Mouse (Mus musculus) thymus, postnatal 14 days (tissue): ENCODE data around the gene Capn15.
A peak's percentile ranks its signal among the peaks of the same experiment; 100 is the strongest.

Experiments
- DNase-seq: peaks from one replicate; pipeline ENCODE4 v3.0.0; 2021

Gene Capn15

DNA sequence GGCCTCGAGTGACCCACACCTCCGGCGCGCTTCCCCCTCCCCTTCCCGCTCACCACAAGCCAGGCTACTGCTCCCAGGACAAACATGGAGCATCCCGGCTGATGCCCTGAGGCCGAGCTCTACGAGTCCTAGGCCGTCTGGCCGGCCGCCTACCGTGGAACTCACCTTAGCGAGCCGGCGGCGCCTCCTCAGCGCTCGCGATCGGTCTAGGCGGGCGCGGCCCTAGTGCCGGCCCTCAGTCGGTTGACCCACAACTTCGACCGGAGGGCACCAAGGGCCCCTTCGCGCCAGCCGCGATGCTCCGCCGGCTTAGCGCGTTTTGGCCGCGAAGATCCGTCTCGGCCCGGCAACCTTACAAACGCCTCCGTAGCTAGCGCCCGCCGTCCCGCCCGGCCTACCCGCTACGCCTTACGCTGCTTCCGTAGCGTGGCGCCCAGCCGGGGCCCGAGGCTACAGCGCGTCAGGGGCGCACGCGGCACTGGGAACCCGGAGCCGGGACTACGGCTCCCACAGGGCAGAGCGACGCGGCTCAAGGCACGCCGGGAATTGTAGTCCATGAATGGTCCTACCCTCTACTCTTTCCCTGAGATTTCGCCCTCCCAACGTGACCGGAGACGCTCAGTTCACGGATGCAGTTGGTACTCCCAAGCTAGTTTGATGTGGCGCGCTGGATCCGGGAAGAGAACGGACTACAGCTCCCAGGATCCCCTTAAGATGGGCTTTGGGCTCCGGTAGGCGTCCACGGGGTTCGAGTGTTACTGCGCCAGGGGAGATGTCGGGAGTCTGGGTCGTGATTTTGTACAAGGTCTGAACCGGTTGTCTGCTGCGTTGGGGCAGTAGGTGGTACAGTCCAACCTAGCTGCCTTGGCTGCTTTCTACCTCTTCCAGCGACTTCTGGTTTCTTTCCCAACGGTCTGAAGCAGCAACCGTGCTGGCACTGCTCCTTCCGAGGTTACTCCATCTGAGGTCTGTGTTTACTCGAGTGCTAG lies at the start of gene Capn15:
TSS of gene Capn15 (minus strand) at position 491 of the 989 bp plus-strand sequence.
- DNase-seq = peak; percentile 93

DNA sequence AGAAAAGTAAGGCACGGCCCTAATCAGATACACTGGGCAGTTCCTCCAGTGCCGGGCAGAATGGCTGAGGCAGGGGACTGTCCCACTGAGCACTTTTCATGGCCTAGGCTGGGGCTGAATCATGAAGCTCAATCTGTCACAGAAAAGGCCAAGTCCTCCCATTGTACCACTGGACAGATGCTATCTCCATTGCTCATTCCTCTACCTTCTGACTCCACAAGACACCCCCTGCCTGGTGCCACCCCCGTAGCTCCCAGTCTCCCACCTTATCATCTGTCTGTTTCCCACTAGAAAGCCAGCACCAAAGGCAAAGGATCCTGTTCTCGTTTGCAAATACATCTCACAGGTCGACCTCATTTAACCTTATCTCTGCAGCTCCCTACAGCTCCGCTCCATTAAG lies 46.4 kb upstream of the Capn15 start:
- no peak for DNase-seq

DNA sequence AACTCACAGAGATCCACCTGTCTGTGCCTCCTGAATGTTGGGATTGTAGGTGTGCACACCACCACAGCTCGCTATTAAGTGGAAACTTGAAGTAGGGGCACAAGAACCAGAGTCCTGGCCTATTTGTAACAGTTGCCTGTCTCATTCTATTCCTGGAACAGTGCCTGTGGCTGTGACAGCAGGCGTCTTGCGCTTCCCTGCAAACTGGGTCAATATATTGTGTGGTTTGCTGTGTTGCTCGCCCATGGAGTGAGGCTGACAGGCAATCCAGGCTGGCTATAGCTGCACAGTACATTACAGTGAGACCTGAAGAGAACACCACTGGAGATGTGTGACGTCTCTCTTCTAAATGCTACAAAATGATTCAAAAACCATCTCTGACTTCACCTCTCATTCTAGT lies 46.0 kb upstream of the Capn15 start:
- DNase-seq = no peak

DNA sequence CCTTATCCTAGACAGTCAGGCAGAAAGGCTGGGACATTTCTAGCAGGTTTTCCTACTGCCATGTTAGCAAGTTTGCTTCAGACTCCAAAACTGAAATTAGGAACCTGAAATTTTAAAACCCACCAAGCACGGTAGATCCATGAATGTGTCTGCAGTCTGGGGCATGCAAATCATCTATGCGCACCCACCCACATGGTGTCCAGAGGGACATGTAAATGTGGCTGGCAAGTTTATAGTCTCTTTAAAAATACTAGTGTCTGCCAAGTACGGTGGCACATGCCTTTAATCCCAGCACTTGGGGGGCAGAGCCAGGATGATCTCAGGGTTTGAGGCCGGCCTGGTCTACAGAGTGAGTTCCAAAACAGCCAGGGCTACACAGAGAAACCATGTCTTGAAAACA lies 42.7 kb upstream of the Capn15 start:
- no peak for DNase-seq

DNA sequence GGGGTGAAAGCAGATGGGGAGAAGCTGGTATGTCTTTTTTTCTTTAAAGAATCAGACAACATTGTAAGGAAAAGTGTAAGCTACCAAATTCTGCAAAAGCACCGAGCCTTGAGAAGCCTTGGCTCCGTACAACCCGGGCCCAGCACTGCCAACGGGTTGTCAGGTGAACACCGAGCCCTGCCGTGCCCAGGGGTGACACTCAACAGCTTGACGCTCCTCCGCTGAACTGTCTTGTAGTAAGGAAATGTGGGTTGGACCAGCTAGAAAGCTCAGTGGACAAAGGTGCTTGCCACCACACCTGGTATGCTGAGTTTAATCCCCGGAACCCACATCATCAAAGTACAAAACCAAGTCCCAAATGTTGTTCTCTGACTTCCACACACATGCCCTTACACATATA lies 39.1 kb upstream of the Capn15 start:
- no peak for DNase-seq

DNA sequence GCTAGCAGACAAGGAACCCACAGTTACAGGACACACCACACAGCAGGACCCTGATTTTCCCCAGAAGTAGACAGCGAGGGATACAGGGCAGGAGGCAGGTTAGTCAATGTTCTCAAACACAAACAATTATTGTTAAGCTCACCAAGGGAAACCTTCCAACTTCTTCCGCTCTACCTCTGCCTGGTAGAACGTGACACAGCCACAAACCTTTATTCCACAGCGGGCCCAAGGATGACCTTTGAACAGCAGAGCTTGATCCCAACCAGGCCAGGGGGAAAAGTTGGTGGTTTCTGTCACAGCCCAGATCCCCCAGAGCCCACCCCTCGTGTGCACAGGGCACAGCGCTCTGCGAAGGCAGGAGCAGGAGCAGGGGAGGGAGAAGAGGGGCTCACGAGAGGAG lies 38.4 kb upstream of the Capn15 start:
- DNase-seq = no peak

DNA sequence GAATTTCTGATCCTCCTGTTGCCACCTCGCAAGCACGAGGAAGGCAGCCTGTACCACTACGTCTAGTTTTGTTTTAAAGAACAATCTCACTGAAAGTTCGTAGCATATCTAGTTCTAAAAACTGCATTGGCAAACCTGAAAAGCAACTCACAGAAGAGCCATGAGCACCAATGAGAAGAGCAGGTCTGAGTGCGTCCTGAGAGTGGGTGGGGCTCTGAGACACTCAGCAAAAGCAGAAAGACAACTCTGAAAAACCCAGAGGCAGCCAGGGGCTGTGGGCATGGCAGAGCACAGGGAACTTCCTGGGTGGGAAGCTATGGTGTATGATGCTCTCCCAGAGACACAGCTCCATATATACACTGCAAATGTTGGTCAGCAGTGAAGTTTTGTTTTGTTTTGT lies 37.6 kb upstream of the Capn15 start:
- DNase-seq = no peak

DNA sequence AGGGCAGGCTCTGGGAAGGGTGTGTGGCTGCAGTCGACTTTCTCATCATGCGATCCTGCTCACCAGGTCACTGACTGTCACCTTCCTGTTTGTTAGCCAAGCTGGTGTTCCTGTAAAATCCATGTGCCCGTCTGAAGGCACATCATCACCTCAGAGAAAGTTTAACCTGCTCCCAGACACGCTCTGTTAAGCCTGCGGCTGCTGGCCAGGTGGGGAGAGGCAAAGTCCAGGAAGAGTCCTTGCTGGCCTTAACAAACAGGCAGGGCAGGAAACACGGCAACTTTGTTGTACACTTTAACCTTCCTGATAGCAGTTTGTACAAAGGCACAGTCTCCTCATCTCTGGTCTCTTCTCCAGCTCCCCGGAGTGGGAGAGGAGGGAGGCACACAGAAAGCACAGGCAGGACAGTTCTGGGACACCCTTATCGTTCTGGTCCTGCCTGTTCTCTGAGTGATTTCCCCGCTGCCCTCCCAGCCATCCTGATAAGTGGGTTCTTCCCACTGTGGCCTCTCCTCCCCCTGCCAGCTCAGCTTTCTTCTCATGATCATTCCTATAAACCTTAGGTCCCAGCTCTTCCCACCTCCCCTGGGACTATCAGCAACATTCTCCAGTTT lies 36.2 kb upstream of the Capn15 start:
- DNase-seq = no peak

DNA sequence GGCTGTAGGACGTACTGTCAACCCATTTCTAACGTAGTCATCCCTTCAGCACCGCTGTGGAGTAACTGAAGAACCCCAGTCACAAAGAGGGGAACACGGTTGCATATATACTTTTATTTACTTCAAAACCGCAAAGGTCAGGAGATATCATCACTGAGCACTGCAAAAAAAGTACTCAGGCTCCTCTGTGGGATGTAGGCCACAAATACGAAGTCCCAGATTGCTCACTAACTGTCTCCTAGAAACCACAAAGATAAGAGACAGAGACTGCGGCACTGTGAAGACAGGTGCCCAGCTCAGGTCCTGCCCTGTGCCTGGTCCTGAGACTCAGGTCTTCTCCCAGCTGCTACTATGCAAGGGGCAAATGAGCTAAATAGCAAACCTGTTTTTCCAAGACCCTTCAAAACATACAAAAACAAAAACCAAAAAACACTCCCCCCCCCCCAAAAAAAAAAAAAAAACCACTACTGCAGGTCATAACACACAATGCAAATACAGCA lies 35.3 kb upstream of the Capn15 start:
- DNase-seq = no peak

DNA sequence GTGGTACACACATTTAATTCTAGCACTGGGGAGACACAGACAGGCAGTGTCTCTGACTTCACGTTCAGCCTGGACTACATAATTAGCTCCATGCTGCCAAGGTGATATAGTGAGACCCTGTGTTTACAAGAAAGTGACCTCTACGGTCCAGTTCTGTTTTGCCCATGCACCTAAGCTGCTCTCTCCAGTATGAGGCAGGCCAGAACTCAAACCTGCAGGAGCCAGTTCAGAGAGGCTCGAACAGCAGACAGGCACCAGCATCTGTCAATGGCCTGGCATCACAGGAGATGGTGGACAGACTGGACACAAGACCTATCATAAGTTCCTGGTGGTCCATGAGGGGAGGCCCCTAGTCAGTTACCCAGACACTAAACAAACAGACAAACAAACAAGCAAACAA lies 32.8 kb upstream of the Capn15 start:
- DNase-seq = no peak

DNA sequence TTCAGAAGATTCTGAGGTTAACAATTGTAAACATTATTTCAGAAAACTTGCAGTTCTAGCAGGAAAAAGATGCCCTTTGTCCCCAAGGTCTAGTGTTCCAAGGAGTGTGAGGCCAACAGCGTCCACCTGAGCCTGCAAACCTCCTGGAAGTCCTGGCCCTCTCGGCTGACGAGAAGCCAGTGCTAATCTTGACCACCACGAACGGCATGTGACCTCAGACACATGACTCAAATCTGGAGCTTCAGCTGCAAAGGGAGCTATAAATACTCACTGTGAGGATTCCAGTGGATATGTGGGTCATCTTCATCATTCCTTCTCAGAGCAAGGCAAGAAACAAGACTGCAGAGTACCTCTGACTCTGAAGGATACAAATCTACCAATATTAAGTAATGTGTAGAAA lies 32.4 kb upstream of the Capn15 start:
- no peak for DNase-seq

DNA sequence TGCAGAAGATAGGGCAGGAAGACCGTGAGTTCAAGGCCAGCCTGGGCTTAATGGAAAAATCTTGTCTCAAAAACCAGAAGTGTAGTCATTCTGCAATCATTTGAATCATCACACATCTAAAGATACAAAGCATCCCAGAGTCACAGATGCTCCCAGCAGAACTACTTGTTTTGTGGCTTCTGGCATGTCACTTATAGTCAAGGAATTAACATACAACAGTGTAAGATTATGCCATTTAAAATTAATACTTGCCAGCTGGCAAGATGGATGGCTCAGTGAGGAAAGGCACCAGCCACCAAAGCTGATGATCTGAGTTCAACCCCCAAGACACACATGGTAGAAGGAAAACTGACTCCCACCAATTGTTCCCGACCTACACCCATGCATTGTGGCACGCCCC lies 31.4 kb upstream of the Capn15 start:
- DNase-seq = no peak

DNA sequence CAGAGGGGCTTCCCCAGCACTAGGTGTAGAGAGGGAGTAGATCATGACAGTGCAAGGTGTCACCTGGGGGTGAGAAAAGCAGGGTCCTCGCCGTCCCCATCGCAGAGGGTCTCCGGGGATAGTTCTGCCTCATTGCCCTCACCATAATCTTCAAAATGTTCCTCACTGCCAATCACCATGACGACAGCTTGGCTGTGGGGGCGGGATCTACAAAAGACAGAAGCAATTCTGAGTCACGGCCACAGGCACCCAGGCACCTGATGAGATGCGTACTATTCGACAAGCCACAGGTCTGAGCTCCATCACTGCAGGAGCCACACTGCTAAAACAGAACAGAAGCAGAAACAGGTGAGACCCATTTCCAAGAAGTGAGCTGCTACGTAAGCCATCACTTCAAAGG lies 28.1 kb upstream of the Capn15 start:
- DNase-seq = no peak

DNA sequence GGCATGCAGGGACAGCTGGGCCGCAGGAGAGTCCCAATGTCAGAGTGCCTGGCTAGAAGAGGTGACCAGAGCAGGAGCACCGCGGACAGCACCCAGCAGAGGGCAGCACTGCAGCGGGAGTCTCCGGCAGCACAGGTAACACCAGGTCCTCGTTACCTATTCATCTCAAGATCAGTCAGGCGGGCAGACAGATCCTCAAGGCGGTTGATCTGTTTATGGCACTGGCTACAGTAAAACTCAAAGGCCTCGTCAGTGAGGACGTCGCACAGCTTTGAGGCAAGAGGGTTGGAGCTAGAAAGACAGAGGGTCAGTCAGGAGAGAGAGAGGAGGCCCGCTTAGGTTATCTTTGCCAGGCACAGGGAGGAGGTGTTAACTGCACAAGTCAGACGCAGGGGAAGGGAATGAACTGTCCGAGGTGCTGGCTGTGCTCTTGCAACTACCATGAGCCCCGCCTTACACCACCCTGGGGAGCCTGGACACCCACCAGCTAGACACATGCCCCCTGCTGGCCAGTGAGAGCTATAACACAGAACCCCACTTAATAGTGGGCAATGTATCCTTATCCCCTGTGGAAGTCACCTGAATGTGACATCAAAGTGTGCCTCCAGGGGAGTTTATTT lies 26.4 kb upstream of the Capn15 start:
- DNase-seq = peak; percentile 82

DNA sequence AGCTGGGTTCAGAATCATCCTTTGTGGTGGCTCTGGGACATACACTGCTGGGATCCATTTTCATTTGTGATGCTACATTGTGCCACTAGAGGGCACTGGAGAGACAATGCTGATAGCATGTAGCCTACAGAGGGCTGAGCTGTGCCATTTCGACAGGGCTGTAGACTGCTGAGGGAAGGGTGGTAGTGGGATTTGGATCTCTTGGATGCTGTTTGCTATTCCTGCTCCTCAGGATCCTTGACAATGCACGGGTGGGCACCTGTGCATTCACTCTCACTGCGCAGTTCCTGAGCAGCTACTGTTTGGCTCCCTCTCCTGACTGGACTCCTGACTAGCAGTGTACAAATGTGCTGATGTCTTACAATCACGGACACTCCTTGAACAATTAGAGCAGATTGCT lies 23.9 kb upstream of the Capn15 start:
- peak; percentile 81 for DNase-seq

DNA sequence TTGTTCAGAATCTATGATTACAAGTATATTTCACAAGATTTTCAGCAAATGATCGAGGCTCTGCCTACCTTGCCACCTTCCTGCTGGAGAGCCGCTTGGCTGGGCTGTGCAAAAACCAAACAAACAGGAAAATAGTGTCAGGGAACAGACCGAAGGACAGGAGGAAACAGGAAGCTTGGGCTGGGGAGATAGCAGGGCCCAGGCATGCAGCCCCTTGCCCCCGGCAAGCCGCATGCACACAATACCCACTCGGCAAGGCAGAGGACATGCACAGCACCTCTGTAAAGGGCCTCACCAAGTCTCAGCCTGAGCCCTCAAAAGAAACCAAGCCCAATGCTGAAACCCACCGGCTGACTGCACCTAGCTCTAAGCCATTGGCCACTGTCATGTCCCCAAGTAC lies 23.2 kb upstream of the Capn15 start:
- no peak for DNase-seq

DNA sequence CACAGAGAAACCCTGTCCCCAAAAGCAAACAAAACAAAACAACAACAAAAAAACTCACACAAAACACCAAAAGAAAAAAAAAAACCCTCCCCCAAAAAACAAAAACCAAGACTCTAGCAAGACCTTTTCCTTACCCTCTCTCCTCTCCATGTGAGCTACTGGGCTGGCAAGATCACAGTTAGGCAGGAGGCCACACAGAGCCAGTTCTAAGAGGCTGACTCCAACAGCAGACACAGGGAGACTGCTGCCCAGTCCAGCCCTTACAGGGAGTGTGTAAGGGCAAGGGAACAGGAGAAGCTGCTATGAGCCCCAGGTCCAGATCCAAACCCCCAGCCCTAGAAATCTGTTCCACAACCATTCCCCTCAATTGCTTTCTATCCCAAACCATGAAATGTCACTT lies 22.7 kb upstream of the Capn15 start:
- no peak for DNase-seq

DNA sequence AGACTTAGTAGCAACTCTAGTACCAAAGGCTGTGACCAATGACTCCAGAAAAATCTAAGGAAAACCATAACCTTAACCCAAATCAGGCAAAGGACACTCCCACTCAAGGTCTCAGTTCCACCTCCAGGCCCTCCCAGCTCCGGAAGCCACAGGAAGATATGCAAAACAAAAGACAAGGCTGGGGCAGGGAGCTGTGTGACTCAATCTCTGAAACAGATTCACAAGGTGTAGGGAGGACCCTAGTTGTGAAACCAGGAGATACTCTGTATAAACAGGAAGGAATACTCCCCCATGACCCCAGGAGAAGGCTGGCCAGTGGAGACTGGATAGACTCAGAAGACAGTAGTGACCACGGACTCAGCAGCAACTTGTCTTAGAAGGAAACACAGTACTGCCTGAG lies 22.1 kb upstream of the Capn15 start:
- no peak for DNase-seq

DNA sequence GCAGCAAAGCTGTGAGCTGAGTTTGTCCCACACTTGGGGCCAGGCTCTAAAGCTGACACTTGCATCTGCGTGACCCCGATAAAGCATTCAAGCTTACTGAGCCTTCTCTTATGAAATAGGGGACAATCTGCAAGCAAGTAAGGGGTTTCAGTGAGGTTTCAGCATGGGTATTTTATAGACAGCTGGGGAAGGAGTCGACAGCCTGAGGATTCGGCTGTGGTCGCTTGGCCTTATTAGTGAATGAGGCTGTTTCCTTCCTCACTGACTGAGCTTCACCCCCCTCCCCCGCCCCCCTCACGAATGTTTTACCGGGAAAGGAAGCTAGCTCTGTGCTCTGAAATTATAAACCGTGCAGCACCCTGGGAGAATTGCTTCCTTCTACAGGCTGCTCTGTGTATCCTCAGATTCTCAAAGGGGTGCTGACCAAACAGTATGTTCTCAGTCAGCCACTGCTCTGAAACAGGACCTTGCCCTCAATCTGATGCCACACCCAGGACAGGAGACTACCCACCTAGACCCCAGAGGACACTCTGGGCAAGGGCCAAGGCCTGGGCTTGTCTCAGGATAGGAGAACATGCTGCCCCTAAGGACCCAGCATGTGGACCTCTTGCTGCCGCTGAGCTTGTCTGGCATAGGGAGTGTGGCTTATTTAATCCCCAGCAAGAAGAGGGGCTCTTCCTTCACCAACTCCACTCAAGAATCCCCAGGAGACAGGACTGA lies 20.3 kb upstream of the Capn15 start:
- no peak for DNase-seq

DNA sequence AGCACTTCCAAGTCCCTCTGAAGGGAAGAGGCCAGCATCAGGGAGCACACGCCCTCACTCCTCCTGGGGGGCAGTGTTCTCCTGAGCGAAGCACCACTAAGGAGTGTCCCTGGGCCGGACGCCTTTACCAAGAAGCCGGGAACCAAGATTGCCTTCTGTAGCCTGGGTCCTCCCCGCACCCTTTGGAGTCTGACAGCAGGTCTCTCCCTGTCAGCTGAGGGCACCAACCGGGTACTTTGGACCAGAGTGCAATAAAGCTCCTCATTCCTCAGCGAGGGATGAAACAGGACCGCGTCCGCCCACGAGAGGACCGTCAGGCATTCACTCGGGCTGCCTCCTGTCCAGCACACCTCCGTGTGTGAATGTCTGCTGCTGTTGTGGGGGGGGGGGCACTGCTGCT lies 19.1 kb upstream of the Capn15 start:
- DNase-seq = no peak

DNA sequence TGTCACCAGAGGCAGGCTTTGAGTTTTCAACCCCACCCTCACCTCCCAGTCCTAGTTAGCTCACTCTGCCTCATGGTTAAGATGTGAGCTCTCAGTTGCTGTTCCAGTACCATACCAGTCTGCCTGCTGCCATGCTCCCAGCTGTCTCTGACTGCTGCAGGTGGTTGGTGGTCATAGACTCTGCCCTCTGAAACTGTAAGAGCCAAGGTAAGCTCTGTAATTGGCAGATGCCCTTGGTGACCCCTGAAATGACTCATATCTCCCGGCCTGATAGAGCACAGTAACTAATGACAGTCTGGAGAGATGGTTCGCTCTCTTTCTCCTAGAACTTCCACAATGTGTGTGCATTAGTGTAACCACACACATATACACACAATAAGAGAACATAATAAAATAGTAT lies 18.3 kb upstream of the Capn15 start:
- DNase-seq = no peak

DNA sequence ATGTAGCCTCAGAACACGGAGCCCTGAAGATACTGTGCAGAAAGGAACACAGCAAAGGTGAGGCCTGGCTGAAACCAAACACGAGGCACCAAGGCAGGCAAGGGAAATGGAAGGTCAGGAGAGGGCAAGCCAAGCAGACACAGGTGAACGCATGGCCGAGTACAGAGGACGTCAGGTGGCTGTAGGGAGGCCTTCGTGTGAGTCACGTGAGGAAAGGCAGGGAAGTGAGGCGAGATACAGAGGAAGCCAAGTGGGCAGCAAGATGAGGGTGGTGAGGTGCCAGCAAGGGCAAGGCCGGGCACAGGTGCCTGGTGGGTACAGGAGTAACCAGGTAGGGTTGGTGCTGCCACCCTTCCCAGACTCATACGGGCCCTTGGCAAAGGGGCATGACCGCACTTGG lies 12.8 kb upstream of the Capn15 start:
- DNase-seq = no peak

DNA sequence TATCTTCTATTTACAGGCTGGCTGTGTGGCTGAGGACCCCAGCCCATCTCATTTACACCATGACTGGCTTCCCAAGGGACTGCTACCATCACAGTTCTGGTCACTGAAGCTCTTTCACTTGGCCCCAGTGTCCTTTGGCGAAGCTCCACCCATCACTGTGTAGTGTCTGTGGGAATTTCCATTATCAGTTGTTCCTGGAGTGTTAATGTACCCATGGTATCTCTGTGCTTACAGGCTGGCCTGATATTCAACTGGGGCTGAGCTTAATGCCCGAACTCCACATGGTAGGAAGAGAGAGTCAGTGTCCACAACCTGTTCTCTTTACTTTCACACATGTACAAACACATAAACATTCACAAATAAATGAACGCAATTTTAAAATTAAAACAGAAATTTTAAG lies 7.9 kb upstream of the Capn15 start:
- DNase-seq = no peak
